Mouse (Mus musculus) embryonic facial prominence, embryonic 11.5 days (tissue): Measurements from ENCODE around the gene Prmt1. TPM values are rescaled to one million over a fixed set of nuclear protein-coding genes. Genes with fewer than 3 reads are reported as not detected.
"Not testable (repeated sequence)": the region's sequence is repeated elsewhere in the genome, so short reads cannot be mapped to it uniquely, and the experiment has no call there.

Source experiments
- ATAC-seq: fragments of 200-750 bp; cut with Nextera tagmentation; replicated peaks from 2 replicates; pipeline ENCODE4 v1.8.0; 2017; ENCODE audit warnings: low read depth; ENCODE audit not compliant: insufficient number of reproducible peaks, low FRiP score, low TSS enrichment
- DNase-seq: peaks from one replicate; pipeline ENCODE4 v3.0.0-alpha.2; 2015; ENCODE audit warnings: low spot score
- H3K27ac ChIP-seq: fragments of 300-500 bp; sonication (generic); replicated peaks from 2 replicates; pipeline ENCODE4 v1.5.1; 2014; ENCODE audit warnings: mild to moderate bottlenecking, low read depth, low read length, control low read depth
- H3K27me3 ChIP-seq: fragments of 300-500 bp; sonication (generic); 2 replicates; pipeline ENCODE4 v1.6.1; 2014; ENCODE audit warnings: mild to moderate bottlenecking, low read length, moderate library complexity, mixed read lengths; ENCODE audit not compliant: control insufficient read depth, insufficient read depth
- H3K36me3 ChIP-seq: fragments of 300-500 bp; sonication (generic); replicated peaks from 2 replicates; pipeline ENCODE4 v1.6.1; 2014; ENCODE audit warnings: low read depth, mild to moderate bottlenecking, low read length, moderate library complexity, mixed read lengths; ENCODE audit not compliant: control insufficient read depth, insufficient read depth
- H3K4me1 ChIP-seq: fragments of 300-500 bp; sonication (generic); 2 replicates; pipeline ENCODE4 v1.6.1; 2014; ENCODE audit warnings: low read length, mixed read lengths; ENCODE audit not compliant: control insufficient read depth, insufficient read depth
- H3K4me2 ChIP-seq: fragments of 300-500 bp; sonication (generic); 2 replicates; pipeline ENCODE4 v1.6.1; 2014; ENCODE audit warnings: low read depth, mild to moderate bottlenecking, control low read depth, low read length, moderate library complexity
- H3K4me3 ChIP-seq: fragments of 300-500 bp; sonication (generic); 2 replicates; pipeline ENCODE4 v1.5.1; 2014; ENCODE audit warnings: low read depth, low read length, control low read depth
- H3K9ac ChIP-seq: fragments of 300-500 bp; sonication (generic); replicated peaks from 2 replicates; pipeline ENCODE4 v1.6.1; 2014; ENCODE audit warnings: mild to moderate bottlenecking, control low read depth, low read length
- H3K9me3 ChIP-seq: fragments of 300-500 bp; sonication (generic); replicated peaks from 2 replicates; pipeline ENCODE4 v1.6.1; 2016; ENCODE audit warnings: mild to moderate bottlenecking, low read length, inconsistent platforms, mixed read lengths; ENCODE audit not compliant: control insufficient read depth
- WGBS: fragments of 180-500 bp; shearing (Covaris S2); extraction: QIAGEN DNeasy Blood & Tissue Kit; methylation state at CpG from one replicate; pipeline ENCODE4 v1.1.7; 2014; 5-methylcytosine and 5-hydroxymethylcytosine counted together
- polyA plus RNA-seq: library from polyadenylated mRNA; unstranded; fragments of >200 nt; fragmentation: Nextera tagmentation; extraction: Ambion mirVana; gene quantifications from 2 replicates; pipeline ENCODE4 v1.2.1, GENCODE M21; 2014

Prmt1 gene
- polyA plus RNA-seq, 1 experiment from 2014 or later = 293 TPM

DNA sequence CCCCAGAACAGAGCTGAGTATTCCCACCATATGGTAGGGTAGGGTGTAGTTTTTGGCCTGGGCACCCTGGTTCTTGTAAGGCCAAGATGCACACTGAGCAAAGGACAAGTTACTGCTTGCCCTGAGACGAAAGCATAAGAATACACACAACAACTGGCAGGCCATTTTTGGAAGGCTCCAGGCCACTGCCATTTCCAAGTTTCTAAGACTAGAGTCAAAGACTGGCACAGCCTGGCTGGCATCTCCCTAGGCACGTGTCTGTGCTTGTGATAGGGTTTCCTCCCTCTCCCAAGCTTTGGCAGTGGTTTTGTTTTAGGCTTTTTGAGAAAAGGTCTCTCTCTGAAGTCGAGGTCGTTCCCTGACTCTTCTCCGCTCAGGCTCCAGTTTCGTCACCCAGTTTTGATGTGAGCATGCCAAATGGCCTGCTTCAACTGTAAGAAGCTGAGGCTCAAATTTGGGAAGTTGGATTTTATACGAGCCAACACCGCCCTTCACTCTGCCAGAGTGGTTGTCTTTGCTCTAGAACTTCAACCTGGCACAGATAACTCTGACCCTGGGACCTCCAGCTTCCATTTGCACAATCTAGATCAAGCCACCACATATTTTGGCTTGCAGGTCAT is 39.3 kb upstream of the Prmt1 start:
- H3K4me2 ChIP-seq = no peak overlapping the region
- peaks cover 26% of the 10 kb centered on the region for H3K36me3 ChIP-seq
- DNase-seq (no peak), ATAC-seq (no peak)
- H3K27ac ChIP-seq = no peak overlapping the region
- no peak overlapping the region for H3K9ac ChIP-seq
- H3K27me3 ChIP-seq = no peaks in the 10 kb centered on the region
- 77% methylated on average over 8 of the region's 8 CpGs for WGBS
- H3K9me3 ChIP-seq = no peaks in the 10 kb centered on the region
- H3K4me1 ChIP-seq = no peaks in the 10 kb centered on the region
- H3K4me3 ChIP-seq = no peak overlapping the region

DNA sequence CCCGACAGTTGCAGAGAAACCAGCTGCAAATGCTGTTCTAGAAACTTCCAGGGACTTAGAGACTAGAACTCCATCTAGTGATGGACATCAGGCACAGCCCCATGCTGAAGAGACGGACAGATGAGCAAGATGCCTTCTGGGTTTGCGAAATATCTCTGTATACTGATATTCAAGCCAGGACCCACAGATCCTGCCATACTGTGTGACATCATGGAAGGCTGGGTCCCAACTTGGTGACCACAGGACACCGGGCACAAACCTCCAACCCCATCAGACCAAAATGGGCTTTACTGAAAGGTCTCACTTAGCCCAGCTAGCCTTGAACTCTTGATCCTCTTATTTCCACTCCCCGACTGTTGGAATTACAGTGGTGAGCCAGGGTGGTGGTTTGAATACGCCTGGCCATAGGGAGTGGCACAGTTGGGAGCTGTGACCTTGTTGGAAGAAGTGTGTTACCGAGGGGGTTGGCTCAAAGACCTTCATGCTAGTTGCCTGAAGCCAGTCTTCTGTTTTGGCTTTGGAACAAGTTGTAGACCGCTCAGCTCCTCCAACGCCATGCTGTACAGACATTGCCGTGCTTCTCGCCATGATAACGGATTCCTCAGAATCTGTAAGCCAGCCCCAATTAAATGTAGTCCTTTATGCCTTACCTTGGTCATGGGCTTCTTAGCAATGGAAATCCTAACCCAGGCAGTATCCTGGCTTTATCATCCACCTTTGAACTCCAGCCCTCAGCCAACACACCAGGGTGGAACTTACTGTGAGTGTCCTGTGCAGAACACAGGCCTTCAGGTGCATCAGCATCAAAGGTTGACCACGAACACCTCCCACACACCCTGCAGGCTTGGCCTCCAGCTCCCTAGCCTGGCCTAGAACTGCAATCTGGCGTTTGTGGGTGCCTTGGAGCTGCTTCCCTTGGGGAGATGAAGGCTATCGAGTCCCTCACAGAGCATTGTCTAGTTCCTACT is 38.2 kb upstream of the Prmt1 start:
- Histone ChIP-seq H3K36me3 (peaks cover 16% of the 10 kb centered on the region), H3K9ac (no peak overlapping the region), H3K4me3 (no peak overlapping the region), H3K4me2 (no peak overlapping the region), H3K9me3 (no peaks in the 10 kb centered on the region), H3K27me3 (no peaks in the 10 kb centered on the region), H3K27ac (no peak overlapping the region), H3K4me1 (no peaks in the 10 kb centered on the region)
- 89% methylated on average over 15 of the region's 15 CpGs for WGBS
- ATAC-seq (no peak), DNase-seq (no peak)

DNA sequence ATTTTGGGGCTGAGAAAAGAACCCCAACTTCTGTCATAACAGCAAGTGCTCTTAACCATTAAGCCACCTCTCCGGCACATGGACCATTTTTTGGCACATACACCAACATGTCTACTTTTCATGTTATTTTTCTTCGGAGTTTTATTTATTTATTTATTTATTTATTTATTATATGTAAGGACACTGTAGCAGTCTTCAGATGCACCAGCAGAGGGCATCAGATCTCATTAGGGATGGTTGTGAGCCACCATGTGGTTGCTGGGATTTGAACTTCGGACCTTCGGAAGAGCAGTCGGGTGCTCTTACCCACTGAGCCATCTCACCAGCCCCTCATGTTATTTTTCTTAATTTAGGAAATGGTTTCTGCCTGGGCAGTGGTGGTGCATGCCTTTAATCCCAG is 37.3 kb upstream of the Prmt1 start:
- H3K36me3 ChIP-seq = peaks cover 13% of the 10 kb centered on the region
- H3K27ac ChIP-seq, H3K27me3 ChIP-seq, H3K4me3 ChIP-seq, H3K9ac ChIP-seq, DNase-seq, H3K4me1 ChIP-seq, H3K4me2 ChIP-seq, ATAC-seq, H3K9me3 ChIP-seq: not testable (repeated sequence)
- 83% methylated on average over 5 of the region's 5 CpGs for WGBS

DNA sequence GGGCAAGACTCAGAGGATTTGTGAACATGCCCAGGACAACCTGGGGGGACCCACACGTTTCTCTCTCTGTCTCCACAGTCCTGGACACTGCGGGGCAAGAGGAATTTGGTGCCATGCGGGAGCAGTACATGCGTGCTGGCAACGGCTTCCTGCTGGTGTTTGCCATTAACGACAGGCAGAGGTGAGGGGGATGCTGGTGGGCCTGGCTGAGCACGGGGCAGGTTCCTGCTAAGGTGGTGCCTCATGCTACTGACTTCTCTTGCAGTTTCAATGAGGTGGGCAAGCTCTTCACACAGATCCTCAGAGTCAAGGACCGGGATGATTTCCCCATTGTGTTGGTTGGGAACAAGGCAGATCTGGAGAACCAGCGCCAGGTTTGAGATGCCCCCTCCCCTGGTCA is 33.9 kb upstream of the Prmt1 start:
- H3K4me1 ChIP-seq = no peaks in the 10 kb centered on the region
- DNase-seq (no peak), ATAC-seq (no peak)
- no peak overlapping the region for H3K4me2 ChIP-seq
- H3K36me3 ChIP-seq = no peaks in the 10 kb centered on the region
- H3K27ac ChIP-seq = no peak overlapping the region
- H3K4me3 ChIP-seq = no peak overlapping the region
- no peaks in the 10 kb centered on the region for H3K9me3 ChIP-seq
- WGBS = 72% methylated on average over 9 of the region's 9 CpGs
- H3K27me3 ChIP-seq = no peaks in the 10 kb centered on the region
- no peak overlapping the region for H3K9ac ChIP-seq

- DNase-seq (no peak), ATAC-seq (no peak)
- 30% methylated on average over 8 of the region's 8 CpGs for WGBS
- no peak overlapping the region for H3K4me2 ChIP-seq
- no peak overlapping the region for H3K9ac ChIP-seq
- H3K27me3 ChIP-seq = no peaks in the 10 kb centered on the region
- no peaks in the 10 kb centered on the region for H3K9me3 ChIP-seq
- peaks cover 2% of the 10 kb centered on the region; the same call in 1 of the 2 replicates for H3K4me1 ChIP-seq
- no peak overlapping the region for H3K27ac ChIP-seq
- no peak overlapping the region for H3K4me3 ChIP-seq
- H3K36me3 ChIP-seq = no peaks in the 10 kb centered on the region
These were observed 32.7 kb upstream of the Prmt1 start for GRCm38 (mm10) chr7:45019031-45019571.

GRCm38 (mm10) chr7:45017242-45018061 is 31.1 kb upstream of the Prmt1 start, which contains the start of gene Rras:
Gene Rras (plus strand): TSS chr7:45017961.
- WGBS = under 1% methylated on average over 36 of the region's 36 CpGs
- Histone ChIP-seq H3K27ac (peak within 1 kb of the TSS; percentile 53), H3K36me3 (no peaks in the 10 kb centered on the region; the same call in 1 of the 2 replicates), H3K4me1 (peaks cover 2% of the 10 kb centered on the region; the same call in 1 of the 2 replicates), H3K27me3 (no peaks in the 10 kb centered on the region), H3K9ac (peak within 1 kb of the TSS; percentile 69), H3K4me2 (peak within 1 kb of the TSS; percentile 88), H3K4me3 (peak within 1 kb of the TSS; percentile 51), H3K9me3 (no peaks in the 10 kb centered on the region)
- peak; percentile 97 for DNase-seq
- ATAC-seq = peak; percentile 89

DNA sequence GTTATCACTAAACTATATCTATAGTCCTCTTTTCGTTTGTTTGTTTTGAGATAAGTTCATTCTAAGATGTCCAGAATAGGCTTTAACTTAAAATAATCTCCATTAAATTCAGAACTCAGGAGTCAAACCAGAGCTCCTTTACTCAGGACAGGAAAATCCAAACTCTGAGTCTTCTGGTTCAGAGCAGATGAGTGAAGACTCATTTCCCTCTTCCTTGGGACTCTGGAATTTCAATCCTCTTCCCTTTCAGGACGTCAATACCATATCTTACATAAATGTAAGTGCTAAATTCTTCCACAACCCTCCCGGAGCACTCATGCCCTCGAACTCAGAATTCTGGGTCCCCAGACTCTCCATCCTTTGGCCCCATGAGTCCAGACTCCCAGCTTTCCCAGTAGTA is 30.4 kb upstream of the Prmt1 start:
- no peaks in the 10 kb centered on the region for H3K27me3 ChIP-seq

More for the DNA sequence above, 30.4 kb upstream of the Prmt1 start:
- Histone ChIP-seq H3K36me3 (peaks cover 6% of the 10 kb centered on the region), H3K4me3 (peak overlapping the region; percentile 51), H3K27ac (peak overlapping the region; percentile 53), H3K9me3 (no peaks in the 10 kb centered on the region), H3K4me2 (peak overlapping the region; percentile 54), H3K9ac (peak overlapping the region; percentile 35), H3K4me1 (peaks cover 2% of the 10 kb centered on the region; the same call in 1 of the 2 replicates)
- ATAC-seq = no peak
- WGBS = 7% methylated on average over 4 of the region's 4 CpGs
- DNase-seq = no peak
